Mouse (Mus musculus) cerebellum, adult 9-10 months (tissue): ENCODE measurements around the gene Aanat.
"Not testable (repeated sequence)": the region's sequence is repeated elsewhere in the genome, so short reads cannot be mapped to it uniquely, and the experiment has no call there.

Experiments used
- DNase-seq: peaks from one replicate; pipeline ENCODE4 v3.0.0; 2022

Aanat gene

DNA sequence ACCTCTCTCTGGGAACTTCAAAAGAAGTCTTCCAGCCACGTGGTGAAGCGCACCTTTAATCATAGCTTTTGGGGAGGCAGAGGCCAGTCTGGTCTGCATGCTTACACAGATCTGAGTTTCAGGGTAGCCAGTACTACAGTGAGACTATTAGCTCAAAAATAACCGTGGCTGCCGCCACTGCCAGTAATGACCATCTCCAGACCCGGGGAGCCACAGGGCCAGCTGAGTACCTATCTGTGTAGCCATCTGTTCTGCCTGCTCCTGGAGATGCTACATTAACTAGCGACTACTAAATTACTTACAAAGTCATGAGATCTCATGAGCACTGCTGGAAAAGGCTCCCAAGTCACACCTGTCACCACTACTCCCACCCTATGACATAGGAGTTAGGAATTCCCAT lies 11.2 kb upstream of the Aanat start:
- no peak for DNase-seq

DNA sequence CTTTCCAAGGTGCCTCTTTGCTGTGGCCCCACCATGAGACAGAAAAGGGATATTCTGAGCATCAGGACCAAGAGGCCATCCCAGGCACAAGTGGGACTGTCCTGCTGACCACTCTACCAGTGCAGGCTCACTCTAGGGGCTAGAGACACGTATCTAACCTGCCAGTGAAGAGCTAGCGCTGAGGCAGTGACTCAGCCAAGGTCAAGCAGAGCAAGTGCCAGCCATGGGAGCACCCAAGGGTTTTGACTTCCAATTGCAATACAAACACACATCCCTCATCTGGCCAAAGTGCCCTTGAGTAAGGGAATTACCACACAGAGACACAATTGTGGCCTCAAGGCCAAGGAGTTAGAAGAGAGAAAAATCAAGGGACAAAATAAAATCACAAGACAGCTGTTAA lies 10.8 kb upstream of the Aanat start:
- DNase-seq: no peak

DNA sequence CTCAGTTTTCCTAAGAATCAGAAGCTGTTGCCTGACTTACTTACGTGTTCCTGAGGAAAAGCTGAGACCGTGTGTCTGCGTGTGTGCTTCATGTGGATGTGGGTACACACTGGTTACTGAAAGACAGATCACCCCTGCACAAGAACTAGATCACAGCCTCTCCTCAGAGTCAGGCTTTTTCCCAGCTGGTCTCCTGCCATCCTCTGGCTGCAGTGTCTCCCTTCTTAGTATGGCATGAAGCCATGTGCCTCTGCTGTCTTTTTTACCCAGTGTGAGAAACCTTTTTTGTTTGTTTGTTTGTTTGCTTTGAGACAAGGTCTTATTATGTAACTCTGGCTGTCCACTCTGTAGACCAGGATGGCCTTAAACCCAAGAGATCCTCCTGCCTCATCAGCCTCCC lies 7.0 kb upstream of the Aanat start:
- DNase-seq: no peak

DNA sequence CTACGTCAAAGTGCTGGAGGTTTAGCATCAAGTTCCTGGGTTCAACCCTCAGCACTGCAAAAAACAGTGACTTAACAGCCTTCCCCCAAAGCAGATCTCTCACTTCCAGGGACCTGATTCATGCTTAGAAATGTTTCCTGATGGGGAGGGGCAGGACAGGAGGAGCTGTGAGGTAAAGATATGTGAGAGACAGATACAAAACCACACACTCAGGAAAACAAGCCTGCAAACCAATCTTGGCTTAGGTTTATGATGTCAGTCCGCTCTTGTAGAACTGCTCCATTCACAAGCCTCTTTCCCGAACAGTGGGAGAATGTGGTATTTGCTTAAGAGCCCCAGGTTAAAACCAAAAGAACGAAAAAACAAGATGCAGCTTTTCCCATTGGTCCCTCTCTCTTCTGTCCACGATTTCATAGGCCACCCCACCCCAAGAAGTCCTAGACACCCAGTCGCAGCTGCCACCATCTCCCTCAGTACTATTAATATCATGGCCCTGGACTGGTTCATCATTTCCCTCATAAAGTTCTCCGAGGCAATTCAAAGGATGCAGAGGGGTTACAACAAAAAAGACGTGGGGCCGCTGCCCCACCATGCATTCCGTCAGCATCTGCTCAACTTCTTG lies 6.1 kb upstream of the Aanat start:
- no peak for DNase-seq

DNA sequence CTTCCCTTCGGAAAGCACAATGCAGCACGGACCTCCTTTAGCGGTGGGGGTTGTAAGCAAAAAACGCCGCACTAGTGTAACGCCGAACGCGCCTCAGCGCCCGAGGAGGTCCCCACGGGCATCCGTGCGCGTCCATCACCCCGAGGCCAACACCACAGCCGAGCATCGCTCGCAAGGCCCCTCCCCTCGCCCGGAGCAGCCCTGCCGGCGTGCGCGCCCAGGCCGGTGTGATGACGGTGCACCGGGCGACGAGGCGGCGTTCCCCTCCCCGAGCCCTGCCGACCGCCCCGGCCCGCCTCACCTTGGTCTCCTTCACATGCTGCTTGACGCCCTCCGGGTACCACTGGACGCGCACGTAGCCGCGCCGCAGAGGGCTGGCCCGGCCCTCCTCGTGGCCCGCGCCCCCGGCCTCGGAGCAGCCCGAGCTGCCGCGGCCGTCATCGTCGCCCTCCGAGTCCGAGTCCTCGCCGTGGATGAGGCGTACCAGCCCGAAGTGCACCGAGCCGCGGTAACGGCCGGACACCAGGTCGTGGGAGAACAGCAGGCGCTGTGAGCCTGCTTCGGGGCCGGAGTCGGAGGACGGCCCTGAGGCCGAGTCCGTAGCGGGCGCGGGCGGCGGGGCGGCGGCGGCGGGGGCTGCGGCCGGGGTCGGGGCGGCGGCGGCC lies 5.4 kb upstream of the Aanat start:
- peak; percentile 63 for DNase-seq

DNA sequence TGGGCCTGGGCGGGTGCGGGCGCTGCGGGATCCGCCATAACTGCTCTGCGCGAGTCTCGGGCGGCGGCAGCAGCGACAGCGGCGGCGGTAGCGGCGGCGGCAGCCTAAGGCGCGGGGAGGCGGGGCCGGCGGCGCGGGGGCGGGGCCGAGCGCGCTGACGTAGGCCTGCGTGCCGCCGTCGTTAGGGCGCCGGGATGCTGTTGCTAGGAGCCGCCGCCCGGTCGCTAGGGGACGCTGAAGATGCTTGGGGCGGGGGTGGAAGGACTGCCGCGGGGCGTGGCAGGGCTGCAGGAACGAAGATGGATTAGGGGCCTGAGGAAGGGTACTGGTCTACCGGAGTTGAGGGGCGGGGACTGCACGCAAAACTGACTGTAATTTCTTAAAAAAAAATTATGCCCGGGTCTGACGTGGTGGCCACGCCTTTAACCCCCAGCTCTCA lies 4.8 kb upstream of the Aanat start, which contains the start of gene Ube2o:
Gene Ube2o, minus strand, starts transcription at position 72 of the 439 bp plus-strand sequence.
- DNase-seq: peak; percentile 82

DNA sequence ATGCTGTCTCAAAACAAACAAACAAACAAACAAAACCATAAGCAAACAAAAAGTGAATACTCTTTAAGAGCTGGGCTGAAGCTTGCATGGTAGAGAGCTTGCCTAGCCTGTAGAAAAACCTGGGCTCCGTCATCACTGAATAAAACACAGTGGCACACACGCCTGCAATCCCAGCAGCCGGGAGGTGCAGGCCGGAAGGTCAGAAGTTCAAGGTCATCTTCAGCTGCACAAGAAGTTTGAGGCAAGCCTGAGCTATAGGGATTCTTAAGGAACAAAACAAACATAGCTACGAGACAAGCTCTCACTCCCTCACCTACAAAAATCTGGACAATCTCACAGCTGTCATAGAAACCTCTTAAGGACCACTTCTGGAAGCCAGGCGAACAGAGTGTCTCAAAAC lies 550 bp upstream of the Aanat start:
- no peak for DNase-seq

DNA sequence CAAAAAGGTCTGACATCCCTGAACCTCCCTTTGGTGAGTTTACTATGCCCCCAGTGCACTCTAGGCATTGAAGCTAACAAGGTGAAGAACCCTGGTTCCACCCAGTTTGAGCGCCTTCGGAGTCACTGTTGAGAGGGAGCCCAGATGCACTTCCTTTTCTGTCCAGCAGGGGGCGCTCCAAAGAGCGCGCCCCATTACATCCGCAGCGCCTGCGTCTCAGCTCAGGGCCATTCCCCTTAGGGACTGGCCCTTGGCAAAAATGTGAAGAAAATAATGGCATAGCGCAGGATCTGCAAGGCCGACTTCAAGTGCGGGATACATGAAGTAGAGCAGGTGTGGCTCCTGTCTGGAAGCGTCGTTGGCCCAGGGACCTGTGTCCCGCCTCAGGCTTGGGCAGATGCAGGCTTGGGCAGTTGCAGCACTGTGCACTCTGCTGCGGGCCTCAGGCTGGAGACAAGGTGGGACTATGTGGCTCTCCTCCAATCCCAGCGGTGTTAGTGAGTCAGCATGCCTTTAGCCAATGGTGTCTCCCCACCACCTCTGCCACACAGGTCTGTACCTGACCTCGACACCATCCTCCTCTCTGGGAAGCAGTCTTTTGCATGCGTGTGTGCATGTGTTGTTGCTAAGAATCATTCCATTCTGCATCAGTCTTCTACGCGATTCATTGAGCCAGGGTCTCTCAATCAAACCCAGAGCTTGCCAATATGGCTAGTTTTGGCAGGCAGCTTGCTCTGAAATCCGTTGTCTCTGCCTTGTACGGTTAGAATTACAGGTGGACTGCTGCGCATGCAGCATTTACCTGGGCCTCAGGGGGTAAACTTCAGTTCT lies 784 bp downstream of the Aanat start:
- DNase-seq: peak; percentile 81

DNA sequence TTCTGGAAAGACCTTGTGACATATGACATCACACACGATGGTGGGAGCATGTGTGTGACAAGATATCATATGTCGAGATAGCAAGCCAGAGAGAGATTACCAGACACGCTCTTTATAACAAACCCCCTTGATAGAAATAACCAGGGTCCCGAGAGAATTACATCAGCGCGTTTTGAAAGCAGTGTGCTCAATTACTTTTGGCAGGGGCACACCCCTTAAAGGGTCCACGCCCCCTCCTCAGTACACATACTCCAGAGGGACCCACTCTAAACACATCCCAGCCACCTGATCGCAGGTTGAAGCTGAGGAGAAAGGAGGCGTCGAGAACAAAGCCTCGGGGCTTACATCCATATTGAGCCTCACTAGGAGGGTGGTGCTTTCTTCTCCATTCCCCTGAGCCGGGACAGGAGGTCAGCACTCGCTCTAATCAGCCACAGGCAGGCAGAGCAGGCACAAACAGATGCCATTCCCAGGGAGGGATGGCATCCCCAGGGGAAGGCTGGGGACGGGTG lies 2.8 kb downstream of the Aanat start:
- DNase-seq: no peak

DNA sequence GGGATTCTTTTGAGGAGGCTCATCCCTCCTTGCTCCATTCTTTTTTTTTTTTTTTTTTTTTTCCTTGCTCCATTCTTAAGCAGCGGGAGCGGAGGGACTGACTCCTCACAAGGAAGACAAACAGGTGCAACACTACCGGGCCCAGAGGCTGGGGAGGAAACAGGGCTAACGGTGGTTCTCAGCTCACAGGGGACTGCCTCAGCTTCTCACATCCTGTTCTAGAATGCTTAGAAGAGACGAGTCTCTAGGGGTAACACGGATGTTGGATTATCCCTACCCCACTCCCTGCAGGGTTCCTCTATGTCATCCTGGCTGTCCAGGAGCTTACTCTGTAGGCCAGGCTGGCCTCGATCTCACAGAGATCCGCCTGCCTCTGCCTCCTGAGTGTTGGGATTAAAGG lies 3.3 kb downstream of the Aanat start:
- DNase-seq: no peak

DNA sequence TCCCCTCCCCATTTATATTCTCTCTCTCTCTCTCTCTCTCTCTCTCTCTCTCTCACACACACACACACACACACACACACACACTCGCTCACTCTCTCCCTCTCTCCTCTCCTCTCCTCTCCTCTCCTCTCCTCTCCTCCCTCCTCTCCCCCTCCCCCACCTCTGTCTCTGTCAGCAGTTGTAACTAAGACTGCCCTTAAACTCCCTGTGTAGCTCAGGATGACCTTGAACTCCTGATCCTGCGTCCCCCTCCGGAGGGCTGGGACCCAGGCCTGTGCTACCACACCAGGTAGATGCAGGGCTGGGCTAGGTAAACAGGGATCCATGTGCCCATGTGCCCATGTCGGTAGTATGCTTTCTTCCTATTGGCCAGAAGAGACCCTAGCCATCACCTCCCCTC lies 5.4 kb downstream of the Aanat start:
- DNase-seq: no peak

DNA sequence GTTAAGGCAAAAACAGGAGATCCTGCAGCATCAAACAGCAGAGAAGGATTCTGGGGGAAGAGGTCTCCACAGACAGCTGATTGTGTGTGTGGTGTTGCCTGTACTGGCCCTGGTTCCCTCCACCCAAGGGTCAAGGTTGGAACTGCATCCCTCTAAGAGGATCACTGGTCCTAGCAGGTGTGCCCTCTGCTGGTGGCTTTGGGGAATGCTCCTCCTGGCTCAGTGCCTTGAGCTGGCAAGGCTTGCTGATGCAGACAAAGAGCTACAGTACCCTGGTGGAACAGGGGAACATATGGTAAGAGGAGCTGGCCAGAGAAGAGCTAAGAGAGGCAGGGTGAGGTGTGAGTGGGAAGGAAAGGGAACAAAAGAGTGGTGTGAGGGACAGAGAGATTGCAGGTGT lies 6.2 kb downstream of the Aanat start:
- peak; percentile 100 for DNase-seq

DNA sequence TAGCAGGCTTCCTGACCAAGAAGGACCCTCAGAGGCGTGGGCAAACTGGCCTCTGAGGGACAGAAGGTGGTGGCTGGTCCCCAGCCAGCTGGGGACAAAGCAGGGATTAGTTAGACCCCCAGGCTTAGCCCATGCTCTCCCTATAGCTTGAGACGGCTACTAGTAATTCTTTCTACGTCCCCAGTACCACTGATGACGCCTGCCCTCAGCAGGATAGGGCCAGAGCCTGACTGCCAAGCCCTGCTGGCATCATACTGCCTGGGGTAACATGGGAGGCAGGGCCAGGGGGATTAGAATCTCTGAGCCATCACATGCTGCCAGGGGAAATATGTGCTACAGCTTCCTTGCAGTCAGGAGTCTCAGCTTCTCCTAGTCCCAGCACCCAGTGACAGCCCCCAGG lies 7.1 kb downstream of the Aanat start:
- DNase-seq: no peak

DNA sequence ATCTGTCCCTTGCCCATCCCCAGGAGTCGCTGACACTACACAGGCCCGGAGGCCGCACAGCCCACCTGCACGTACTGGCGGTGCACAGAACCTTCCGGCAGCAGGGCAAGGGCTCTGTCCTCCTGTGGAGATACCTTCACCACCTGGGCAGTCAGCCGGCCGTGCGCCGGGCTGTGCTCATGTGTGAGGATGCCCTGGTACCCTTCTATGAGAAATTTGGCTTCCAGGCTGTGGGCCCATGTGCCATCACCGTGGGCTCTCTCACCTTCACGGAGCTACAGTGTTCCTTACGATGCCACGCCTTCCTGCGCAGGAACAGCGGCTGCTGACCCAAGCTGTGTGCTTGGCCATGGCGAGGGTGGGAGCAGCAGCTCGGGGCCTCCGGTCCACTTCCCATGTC lies 10.5 kb downstream of the Aanat start:
- no peak for DNase-seq

DNA sequence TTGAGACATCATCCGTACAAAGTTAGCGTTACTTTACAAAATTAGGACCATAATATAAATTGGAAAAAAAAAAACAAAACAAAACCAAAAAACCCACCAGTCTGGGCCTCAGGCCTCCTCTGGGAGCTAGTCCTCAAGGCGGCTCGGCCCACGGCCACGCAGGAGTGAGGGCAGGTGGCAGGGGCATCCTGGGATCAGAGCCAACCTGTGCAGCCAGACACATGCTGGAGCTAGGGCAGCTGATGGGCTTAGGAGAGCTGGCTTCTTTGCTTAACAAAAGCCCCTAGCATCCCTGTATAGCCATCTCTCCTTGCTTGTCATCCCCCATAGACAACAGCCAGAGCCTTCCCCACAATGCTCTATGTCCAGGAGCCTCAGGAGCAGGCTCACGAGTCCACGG lies 12.0 kb downstream of the Aanat start:
- no peak for DNase-seq

DNA sequence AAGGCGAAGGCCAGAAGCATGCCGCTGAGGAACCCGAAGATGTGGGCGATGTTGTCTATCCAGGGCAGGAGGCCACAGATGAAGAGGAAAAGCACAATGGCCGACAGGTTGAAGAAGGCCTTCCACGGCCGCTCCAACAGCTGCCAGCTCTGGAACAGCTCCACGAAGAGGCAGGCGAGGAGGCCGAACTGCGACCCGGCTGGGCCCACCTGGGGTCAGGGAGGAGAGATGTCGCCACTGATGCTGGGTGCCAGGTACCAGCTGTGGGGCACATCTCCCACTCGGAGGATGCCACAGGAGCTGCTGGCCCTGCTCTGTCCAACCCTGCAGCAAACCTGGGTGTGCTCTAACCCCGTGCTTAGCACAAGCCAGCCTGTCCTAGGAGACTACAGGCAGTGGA lies 13.0 kb downstream of the Aanat start:
- DNase-seq: no peak

DNA sequence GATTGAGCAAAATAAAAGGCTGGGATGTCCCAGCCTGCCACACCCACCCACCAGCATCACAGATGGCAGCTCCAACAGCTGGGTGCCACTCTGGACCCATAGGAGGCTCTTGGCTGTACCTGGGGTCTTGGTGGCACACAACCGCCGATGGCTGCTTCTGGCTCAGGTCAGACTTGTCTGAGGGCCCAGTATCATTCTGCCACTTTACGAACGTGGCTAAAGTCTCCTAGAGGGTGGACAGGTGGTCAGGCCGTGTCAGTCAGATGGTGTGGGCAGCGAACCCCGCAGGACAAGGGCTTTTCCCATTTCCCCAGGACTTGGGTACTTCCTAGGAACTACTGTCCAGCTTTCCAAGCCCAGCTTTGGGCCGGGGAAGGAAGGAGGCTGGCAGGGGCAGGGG lies 14.9 kb downstream of the Aanat start:
- no peak for DNase-seq

DNA sequence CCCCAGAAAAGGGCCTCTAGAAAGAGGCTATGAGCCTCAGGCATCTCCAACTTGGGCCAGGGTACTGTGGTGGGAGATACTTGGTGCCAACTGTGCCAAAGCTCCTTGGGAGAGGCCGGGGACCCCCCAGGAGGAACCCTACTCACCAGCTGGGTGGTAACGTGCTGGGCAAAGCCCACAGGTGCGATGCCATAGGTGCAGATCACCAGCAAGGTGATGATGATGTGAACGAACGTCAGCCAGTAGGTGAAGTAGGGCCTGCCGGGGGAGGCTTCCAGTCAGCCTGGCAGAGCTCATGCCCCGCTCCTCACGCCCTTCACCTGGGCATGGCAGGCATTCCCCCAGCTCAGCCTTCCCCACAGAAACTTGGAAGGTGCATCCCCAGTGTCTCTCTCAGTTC lies 15.8 kb downstream of the Aanat start:
- DNase-seq: no peak

DNA sequence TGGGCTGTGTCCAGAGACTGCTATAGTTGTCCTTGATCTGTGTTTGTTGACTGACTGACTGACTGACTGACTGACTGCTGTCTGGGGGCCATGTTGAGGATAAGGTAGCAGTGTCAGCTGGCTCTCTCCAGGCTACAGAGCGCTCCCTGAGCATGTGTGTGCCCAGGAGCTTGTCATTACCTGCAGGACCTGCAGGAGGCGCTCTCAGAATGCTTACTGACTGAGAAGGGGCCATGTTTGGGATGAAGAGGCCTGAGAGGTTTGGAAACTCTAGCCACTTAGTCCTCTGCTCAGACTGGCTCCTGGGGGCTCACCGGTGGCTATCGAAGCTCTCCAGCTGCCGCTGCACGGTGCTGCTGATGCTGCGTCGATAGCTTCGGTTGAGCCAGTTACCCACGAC lies 17.1 kb downstream of the Aanat start:
- no peak for DNase-seq

DNA sequence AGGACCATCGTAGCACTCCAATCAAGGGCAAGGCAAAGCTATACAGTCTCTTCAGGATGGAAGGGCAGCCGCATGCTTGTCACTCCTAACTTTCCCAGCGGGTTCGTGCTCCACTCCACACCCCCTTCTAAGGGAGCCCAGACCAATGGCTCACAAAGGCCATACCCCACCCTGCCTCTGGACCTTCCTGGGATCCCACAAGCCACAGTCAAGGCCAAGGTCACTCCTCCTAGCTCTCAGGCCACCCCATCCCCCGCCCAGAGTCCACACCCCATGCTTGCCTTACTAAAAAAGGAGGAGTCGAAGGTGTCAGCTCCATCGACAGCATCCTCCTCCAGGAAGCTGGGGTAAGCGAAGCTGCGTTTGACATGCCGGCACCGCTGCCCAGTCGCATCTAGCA lies 17.9 kb downstream of the Aanat start:
- no peak for DNase-seq

DNA sequence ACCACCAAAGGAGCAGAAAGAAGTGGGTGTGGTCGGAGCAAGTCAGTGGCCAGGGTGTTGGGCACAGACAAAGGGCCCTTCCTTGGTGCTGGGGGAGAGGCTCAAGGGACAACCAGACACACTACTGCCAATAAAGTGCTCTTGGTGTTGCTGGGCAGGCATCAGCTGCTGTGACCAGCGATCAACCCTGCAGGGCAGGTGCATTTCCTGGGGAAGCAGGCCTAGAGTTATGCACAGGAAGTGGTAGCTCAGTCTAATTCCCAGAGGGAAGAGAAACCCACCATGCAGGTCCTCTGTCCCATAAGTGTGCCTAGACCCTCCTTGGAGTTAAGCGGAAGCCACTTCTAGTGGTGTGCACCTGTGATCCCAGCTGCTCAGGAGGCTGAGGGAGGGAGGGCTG lies 21.5 kb downstream of the Aanat start:
- no peak for DNase-seq

DNA sequence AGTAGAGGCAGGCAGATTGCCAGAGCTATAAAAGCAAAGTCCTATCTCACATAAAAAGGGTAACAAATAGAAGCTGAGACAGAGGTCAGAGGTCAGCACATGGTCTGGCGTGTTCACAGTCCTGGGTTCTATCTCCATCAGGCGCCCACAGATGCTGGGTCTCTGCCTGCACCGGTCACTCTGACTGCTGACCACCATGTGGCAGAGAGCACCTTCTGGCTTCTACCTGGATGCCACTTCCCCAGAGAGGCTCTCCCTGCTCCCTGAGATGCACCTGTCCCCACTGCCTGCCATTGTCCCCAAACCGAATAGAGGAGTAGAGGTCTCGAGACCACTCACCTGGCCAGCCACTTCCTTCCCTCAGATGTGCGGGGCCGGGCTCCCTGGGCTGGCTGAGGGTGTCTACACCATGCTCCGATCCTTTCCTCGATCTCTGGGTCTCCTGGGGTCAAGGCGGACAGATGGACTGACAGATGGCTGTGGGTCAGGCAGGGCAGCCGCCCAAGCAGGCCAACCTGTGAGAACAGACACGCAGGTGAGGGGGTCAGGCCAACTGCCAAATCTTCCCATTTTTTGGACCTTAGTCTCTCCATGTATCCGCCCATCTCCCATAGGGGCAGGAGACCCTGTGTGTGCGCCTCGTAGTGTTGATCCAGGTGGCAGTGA lies 23.9 kb downstream of the Aanat start:
- DNase-seq: peak; percentile 96

DNA sequence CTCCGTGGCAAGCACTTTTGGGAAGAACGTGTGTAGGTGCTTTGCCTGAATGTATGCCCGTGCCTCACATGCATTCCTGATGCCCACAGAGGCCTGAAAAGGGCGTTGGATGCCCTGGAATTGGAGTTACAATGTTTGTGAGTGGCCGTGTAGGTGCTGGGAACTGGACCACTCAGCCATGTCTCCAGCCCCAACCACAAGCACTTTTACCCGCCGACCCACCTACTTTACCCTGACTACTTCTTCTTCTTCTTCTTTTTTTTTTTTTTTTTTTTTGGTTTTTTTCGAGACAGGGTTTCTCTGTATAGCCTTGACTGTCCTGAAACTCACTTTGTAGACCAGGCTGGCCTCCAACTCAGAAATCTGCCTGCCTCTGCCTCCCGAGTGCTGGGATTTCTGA lies 24.9 kb downstream of the Aanat start:
- not testable (repeated sequence) for DNase-seq
